Mouse (Mus musculus) stomach, embryonic 14.5 days (tissue): ENCODE data around the gene Parp11. TPM values are rescaled to one million over a fixed set of nuclear protein-coding genes. Genes with fewer than 3 reads are reported as not detected.

Experiments
- ATAC-seq: fragments of 200-750 bp; cut with Nextera tagmentation; 2 replicates; pipeline ENCODE4 v1.8.0; 2017; ENCODE audit warnings: low read depth, moderate TSS enrichment; ENCODE audit not compliant: insufficient number of reproducible peaks, insufficient read depth, low FRiP score
- H3K27ac ChIP-seq: fragments of 300-500 bp; sonication (generic); 2 replicates; pipeline ENCODE4 v1.5.1; 2014; ENCODE audit warnings: mild to moderate bottlenecking, low read length, moderate library complexity, mixed read lengths
- H3K27me3 ChIP-seq: fragments of 300-500 bp; sonication (generic); 2 replicates; pipeline ENCODE4 v1.6.1; 2014; ENCODE audit warnings: low read length, control low read depth, mixed read lengths; ENCODE audit not compliant: control insufficient read depth, insufficient read depth
- H3K36me3 ChIP-seq: fragments of 300-500 bp; sonication (generic); 2 replicates; pipeline ENCODE4 v1.6.1; 2014; ENCODE audit warnings: mild to moderate bottlenecking, control low read depth, low read length, moderate library complexity, mixed read lengths; ENCODE audit not compliant: control insufficient read depth, insufficient read depth
- H3K4me1 ChIP-seq: fragments of 300-500 bp; sonication (generic); 2 replicates; pipeline ENCODE4 v1.6.1; 2014; ENCODE audit warnings: low read length, control low read depth, mixed read lengths; ENCODE audit not compliant: control insufficient read depth, insufficient read depth
- H3K4me2 ChIP-seq: fragments of 300-500 bp; sonication (generic); replicated peaks from 2 replicates; pipeline ENCODE4 v1.6.1; 2014; ENCODE audit warnings: low read depth, low read length, control low read depth
- H3K4me3 ChIP-seq: fragments of 300-500 bp; sonication (generic); 2 replicates; pipeline ENCODE4 v1.5.1; 2014; ENCODE audit warnings: low read depth, low read length, control low read depth
- H3K9ac ChIP-seq: fragments of 300-500 bp; sonication (generic); replicated peaks from 2 replicates; pipeline ENCODE4 v1.6.1; 2014; ENCODE audit warnings: low read depth, mild to moderate bottlenecking, control low read depth, low read length, moderate library complexity, mixed read lengths
- H3K9me3 ChIP-seq: fragments of 300-500 bp; sonication (generic); 2 replicates; pipeline ENCODE4 v1.6.1; 2016; ENCODE audit warnings: low read depth, low read length, control low read depth; ENCODE audit not compliant: control insufficient read depth
- WGBS: fragments of 180-500 bp; shearing (Covaris S2); extraction: QIAGEN DNeasy Blood & Tissue Kit; methylation state at CpG from one replicate; pipeline ENCODE4 v1.1.7; 2014; 5-methylcytosine and 5-hydroxymethylcytosine counted together
- polyA plus RNA-seq: library from polyadenylated mRNA; unstranded; fragments of >200 nt; fragmentation: Nextera tagmentation; extraction: Ambion mirVana; gene quantifications from 2 replicates; pipeline ENCODE4 v1.2.1, GENCODE M21; 2014

The Parp11 gene
- polyA plus RNA-seq, 1 experiment from 2014 or later: 31.0 TPM

DNA sequence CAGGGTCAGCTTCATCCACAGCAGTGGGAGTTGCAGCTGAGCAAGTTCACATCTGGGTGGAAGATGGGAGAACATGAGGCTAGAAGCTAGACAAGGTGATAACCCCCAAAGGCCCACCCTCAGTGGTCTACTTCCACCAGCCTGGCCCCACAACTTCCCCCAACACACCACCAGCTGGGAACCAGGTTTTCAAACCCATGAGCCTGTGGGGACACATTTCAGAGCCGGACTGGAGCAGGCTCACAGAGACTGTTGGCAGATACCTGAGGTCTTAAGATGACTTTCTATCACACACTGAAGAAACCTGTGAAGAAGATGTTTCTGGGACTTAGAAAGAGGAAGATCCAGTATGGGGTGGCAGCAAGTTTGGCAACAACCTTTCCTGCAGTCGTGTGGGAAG lies 26.5 kb upstream of the Parp11 start:
- WGBS: 66% methylated on average over 2 of the region's 2 CpGs
- ATAC-seq: no peak
- Histone ChIP-seq H3K4me1 (no peaks in the 10 kb centered on the region), H3K9ac (no peak overlapping the region), H3K9me3 (no peaks in the 10 kb centered on the region), H3K36me3 (no peaks in the 10 kb centered on the region), H3K27me3 (no peaks in the 10 kb centered on the region), H3K4me2 (no peak overlapping the region), H3K4me3 (no peak overlapping the region), H3K27ac (no peak overlapping the region)

DNA sequence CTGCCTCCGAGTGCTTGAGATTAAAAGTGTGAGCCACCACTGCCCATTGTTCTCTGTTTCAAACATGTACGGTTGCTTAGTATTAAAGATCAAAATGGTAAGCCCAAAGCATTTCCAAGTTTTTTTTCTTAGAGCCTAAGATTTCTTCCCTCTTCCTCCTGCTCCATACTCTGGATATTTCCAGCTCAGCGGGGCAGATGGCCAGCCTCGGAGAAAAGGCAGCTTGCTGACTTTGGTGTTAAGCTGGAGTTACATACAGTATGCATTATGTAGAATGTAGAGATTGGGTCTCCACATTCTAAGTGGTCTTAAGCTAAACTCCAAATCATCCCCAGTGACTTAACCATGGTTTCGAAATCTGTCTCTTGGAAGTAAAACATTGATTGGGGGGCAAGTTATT lies 21.5 kb upstream of the Parp11 start:
- Histone ChIP-seq H3K9ac (no peak overlapping the region), H3K27me3 (no peaks in the 10 kb centered on the region), H3K36me3 (no peaks in the 10 kb centered on the region), H3K9me3 (no peaks in the 10 kb centered on the region), H3K27ac (no peak overlapping the region), H3K4me1 (no peaks in the 10 kb centered on the region), H3K4me2 (no peak overlapping the region), H3K4me3 (no peak overlapping the region)
- no peak for ATAC-seq
- WGBS: 66% methylated on average over 5 of the region's 5 CpGs

DNA sequence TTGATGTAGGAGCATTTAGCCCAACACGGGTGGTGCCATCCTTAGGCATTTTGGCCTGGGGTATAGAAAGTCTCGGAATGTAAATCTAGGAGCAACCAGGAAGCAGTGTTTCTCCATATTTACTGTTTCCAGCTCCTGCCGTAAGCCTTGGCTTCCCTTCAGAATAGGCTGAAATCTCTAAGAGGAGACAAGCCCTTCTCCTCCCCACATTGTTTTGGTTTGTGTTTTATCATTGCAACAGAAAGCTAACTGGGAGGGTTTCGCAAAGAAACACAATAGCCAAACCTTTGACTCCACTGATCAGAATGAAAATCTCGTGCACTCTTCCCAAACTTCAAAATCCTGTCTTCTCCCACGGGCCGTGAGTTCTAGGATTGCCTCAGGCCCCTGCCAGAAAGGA lies 15.9 kb upstream of the Parp11 start:
- no peak overlapping the region for H3K27ac ChIP-seq
- no peak overlapping the region for H3K4me2 ChIP-seq

DNA sequence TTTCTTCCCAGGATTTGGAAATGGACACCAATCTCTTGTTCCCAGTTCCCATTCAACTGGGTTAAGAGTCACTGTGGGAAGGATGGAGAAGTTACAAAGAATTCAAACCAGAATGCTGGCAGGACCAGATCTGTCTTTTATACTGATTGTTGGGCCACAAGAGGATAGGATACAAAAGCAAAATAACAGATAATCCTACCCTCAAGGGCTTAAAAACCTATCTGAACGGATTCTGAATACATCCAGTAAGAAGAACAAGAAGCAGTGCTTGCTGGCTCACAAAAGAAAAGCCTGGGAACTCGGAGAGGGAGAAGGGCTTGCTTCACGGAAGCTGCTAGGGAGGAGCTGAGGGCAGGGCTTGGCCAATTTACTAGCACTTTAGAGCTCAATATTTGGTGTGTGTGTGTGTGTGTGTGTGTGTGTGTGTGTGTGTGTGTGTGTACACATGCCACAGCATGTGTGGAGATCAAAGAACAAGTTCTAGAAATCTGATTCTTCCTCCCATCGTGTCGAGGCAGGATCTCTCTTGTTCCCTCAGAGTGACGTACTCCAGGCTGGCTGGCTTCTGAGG lies 15.4 kb upstream of the Parp11 start:
- 44% methylated on average over 6 of the region's 6 CpGs for WGBS
- ATAC-seq: no peak
- no peak overlapping the region for H3K9ac ChIP-seq

More for the DNA sequence above, 15.9 kb upstream of the Parp11 start:
- ATAC-seq: no peak
- Histone ChIP-seq H3K4me3 (no peak overlapping the region), H3K4me1 (no peaks in the 10 kb centered on the region), H3K9ac (no peak overlapping the region), H3K9me3 (no peaks in the 10 kb centered on the region), H3K27me3 (no peaks in the 10 kb centered on the region), H3K36me3 (no peaks in the 10 kb centered on the region)
- 76% methylated on average over 7 of the region's 7 CpGs for WGBS

DNA sequence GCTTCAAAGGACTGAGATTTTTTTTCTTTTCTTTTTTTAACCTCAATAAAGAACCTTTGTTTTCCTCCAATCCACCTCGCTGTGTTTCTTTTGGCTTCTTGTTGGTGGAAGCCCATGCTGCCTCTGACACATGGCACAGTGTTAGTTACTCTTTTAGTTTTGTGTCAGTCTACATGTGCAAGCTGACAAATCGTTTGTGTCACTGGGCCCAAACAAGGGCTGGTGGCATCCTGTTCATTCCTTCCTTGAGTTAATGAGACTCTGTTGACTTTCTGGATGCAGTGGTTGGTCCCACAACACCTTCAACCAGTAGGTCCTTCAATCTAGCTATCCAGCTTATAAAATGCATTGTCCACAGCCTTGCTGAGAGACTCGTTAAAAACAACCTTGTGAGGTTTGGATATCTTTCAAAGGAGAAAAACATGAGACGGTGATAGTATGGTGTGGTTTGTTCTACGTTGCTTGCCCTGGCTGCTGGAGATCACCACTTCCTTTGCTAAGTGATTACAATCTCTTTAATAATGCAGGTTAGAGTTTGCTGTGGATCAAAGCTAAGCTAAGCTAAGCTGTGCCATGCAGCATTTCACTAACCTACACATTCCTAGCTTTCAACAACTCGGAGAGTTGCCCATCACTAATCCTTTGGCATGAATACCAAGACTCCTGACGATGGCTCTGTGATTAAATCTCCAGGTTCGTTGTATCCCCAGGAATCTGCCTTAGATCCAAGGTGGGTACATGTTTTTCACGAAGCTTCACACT lies 12.6 kb upstream of the Parp11 start:
- no peaks in the 10 kb centered on the region for H3K27me3 ChIP-seq
- H3K9ac ChIP-seq: no peak overlapping the region
- no peak for ATAC-seq
- no peaks in the 10 kb centered on the region for H3K4me1 ChIP-seq
- H3K36me3 ChIP-seq: no peaks in the 10 kb centered on the region
- H3K4me2 ChIP-seq: no peak overlapping the region
- no peak overlapping the region for H3K4me3 ChIP-seq
- H3K27ac ChIP-seq: no peak overlapping the region
- H3K9me3 ChIP-seq: no peaks in the 10 kb centered on the region
- WGBS: 77% methylated on average over 9 of the region's 9 CpGs

More for the DNA sequence above, 15.4 kb upstream of the Parp11 start:
- Histone ChIP-seq H3K4me1 (no peaks in the 10 kb centered on the region), H3K27ac (no peak overlapping the region), H3K4me2 (no peak overlapping the region), H3K36me3 (no peaks in the 10 kb centered on the region), H3K4me3 (no peak overlapping the region), H3K27me3 (no peaks in the 10 kb centered on the region), H3K9me3 (no peaks in the 10 kb centered on the region)

DNA sequence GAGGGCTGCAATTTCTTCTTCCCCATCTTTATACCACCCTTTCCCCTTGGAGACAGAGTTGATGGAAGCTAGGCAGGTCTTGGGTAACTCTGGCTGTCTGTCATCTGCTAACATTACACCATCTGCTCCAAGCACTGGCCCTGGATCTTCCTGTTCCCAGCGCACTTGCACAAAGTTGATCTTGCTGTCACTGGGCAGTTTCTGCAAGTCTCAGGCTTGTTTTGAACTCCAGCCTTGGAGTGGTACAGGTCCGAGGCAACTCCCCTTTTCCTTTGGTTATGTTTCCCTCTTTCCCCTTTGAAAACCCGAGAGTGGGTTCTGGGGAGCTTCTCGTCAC lies 12.0 kb upstream of the Parp11 start:
- Histone ChIP-seq H3K27ac (no peak overlapping the region), H3K4me2 (no peak overlapping the region), H3K9me3 (no peaks in the 10 kb centered on the region), H3K36me3 (no peaks in the 10 kb centered on the region), H3K4me3 (no peak overlapping the region), H3K27me3 (no peaks in the 10 kb centered on the region), H3K9ac (no peak overlapping the region), H3K4me1 (no peaks in the 10 kb centered on the region)
- WGBS: 91% methylated on average over 4 of the region's 4 CpGs
- no peak for ATAC-seq

DNA sequence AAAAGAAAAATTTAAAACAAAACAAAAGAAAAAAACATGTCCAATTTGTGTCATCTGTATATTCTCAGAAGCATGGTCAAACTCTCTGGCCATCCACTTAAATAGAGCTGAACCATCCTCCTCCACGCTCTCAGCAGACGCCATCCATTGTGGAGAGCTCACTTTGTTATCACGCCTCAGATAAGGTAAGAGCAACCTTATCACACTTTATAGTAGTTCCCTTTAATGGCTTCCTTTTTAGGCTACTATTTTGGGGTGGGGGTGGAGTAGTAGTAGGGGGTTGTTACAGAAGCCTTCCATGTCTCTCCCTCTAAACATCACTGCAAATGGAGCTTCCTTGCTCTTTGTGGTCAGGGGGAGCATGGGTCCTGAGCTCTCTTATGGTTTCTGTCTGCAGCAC lies 7.6 kb upstream of the Parp11 start:
- Histone ChIP-seq H3K4me2 (no peak overlapping the region), H3K4me1 (no peaks in the 10 kb centered on the region), H3K4me3 (no peak overlapping the region), H3K27me3 (no peaks in the 10 kb centered on the region), H3K9ac (no peak overlapping the region), H3K9me3 (no peaks in the 10 kb centered on the region), H3K27ac (no peak overlapping the region), H3K36me3 (no peaks in the 10 kb centered on the region)
- 52% methylated on average over 3 of the region's 3 CpGs for WGBS
- ATAC-seq: no peak

DNA sequence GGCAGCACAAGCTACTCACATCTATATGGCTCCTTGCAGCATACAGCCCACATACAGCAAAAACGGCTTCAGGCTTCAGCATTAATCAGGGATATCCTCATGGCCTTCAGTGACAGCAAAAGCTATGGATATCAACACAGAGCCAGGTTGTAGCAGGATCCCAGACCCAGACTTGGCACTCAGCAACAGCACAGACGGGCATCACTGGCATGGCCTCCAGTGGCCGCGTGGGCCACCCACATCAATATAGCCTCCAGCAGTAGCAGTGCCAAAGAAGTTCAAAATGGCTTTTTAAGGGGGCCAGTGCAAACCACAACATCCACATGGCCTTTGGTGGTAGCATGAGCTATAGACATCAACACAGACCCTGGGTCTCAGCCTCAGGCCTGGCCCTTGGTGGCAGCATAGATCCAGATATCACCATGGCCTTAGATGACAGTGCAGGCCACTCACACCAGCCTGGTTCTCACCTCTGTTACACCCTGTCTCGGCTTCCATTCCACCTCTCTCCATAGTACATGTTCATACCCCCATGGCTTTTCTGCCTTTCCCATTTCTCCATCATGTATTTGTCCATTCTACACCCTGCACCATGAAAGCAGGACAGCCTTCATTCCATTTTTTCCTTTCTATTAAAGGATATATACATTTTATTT lies 7.0 kb upstream of the Parp11 start:
- H3K9ac ChIP-seq: no peak overlapping the region
- WGBS: 85% methylated on average over 5 of the region's 5 CpGs

More for the DNA sequence above, 7.0 kb upstream of the Parp11 start:
- H3K4me1 ChIP-seq: no peaks in the 10 kb centered on the region
- no peak overlapping the region for H3K4me3 ChIP-seq
- no peaks in the 10 kb centered on the region for H3K9me3 ChIP-seq
- no peak overlapping the region for H3K27ac ChIP-seq
- H3K4me2 ChIP-seq: no peak overlapping the region
- H3K36me3 ChIP-seq: no peaks in the 10 kb centered on the region
- no peak for ATAC-seq
- H3K27me3 ChIP-seq: no peaks in the 10 kb centered on the region
